17 mouse cellular contexts compared by ENCODE assay signal in genomic region chr13:64421952-64422606, GRCm38 (mm10). TPM values are rescaled to one million over a fixed set of nuclear protein-coding genes. Genes with fewer than 3 reads are reported as not detected.
DNase-seq lines count a peak whose midpoint lies in the region; ATAC-seq and TF ChIP-seq lines count a peak whose summit lies in the region.
"Had no signal": no experiment of that assay in that cellular context is flagged by ENCODE, and none has a peak within 500 bp of the region (broad histone marks: within the 10 kb centered on the region; RNA-seq: fewer than 3 reads in every experiment).

No protein-coding gene starts in this region.

- no peak overlapping the region for H3K4me3 ChIP-seq in kidney, postnatal 0 days (replicated peaks; ENCODE audit: low read depth, low read length)
- no peak overlapping the region for H3K4me3 ChIP-seq in C2C12 (ENCODE audit: insufficient read depth, poor library complexity, severe bottlenecking)
- no peak overlapping the region for H3K4me3 ChIP-seq in stomach, embryonic 15.5 days (replicated peaks)
- no peak overlapping the region for H3K4me3 ChIP-seq in forebrain, embryonic 16.5 days (replicated peaks; ENCODE audit: low read length)
- H3K4me3 ChIP-seq: embryonic facial prominence, embryonic 13.5 days; forebrain, embryonic 12.5 days; limb, embryonic 10.5 days; liver, embryonic 15.5 days had no signal

- no peaks in the 10 kb centered on the region for H3K4me1 ChIP-seq in kidney, postnatal 0 days (replicated peaks; ENCODE audit: insufficient read depth, low read length)
- 0 out of 2 replicates have a peak, but pooled peaks cover 4% of the 10 kb centered on the region for H3K4me1 ChIP-seq in stomach, embryonic 15.5 days
- no peaks in the 10 kb centered on the region for H3K4me1 ChIP-seq in forebrain, embryonic 16.5 days (replicated peaks; ENCODE audit: control insufficient read depth, insufficient read depth, low read length)
- H3K4me1 ChIP-seq: embryonic facial prominence, embryonic 13.5 days; forebrain, embryonic 12.5 days; limb, embryonic 10.5 days had no signal

- no peaks in the 10 kb centered on the region for H3K36me3 ChIP-seq in kidney, postnatal 0 days (ENCODE audit: insufficient read depth, low read length)
- H3K36me3 ChIP-seq in C2C12 (ENCODE audit: control insufficient read depth, insufficient read depth): no peaks in the 10 kb centered on the region
- H3K36me3 ChIP-seq in stomach, embryonic 15.5 days: no peaks in the 10 kb centered on the region
- H3K36me3 ChIP-seq in forebrain, embryonic 16.5 days (ENCODE audit: control insufficient read depth, insufficient read depth): no peaks in the 10 kb centered on the region
- H3K36me3 ChIP-seq: embryonic facial prominence, embryonic 13.5 days; forebrain, embryonic 12.5 days; limb, embryonic 10.5 days; liver, embryonic 15.5 days had no signal

- no peak for ATAC-seq in kidney, postnatal 0 days (replicated peaks; ENCODE audit: low FRiP score, low read depth)
- no peak for ATAC-seq in stomach, embryonic 15.5 days (ENCODE audit: insufficient read depth, low FRiP score, low read depth)
- no peak for ATAC-seq in activated CD4-positive, CD25-positive, alpha-beta regulatory T cell, adult 4 months
- ATAC-seq in forebrain, embryonic 16.5 days: no peak

- no peaks in the 10 kb centered on the region for H3K27me3 ChIP-seq in kidney, postnatal 0 days (ENCODE audit: insufficient read depth, low read length)
- no peaks in the 10 kb centered on the region for H3K27me3 ChIP-seq in C2C12 (ENCODE audit: control insufficient read depth, insufficient read depth, insufficient read length)
- no peaks in the 10 kb centered on the region for H3K27me3 ChIP-seq in stomach, embryonic 15.5 days (replicated peaks)
- H3K27me3 ChIP-seq in forebrain, embryonic 16.5 days (replicated peaks; ENCODE audit: control insufficient read depth, insufficient read depth, low read length): no peaks in the 10 kb centered on the region
- H3K27me3 ChIP-seq: embryonic facial prominence, embryonic 13.5 days; forebrain, embryonic 12.5 days; liver, embryonic 15.5 days had no signal

- WGBS in kidney, postnatal 0 days: 63% methylated on average over 7 of the region's 7 CpGs
- WGBS in stomach, embryonic 15.5 days: 72% methylated on average over 7 of the region's 7 CpGs
- 92% methylated on average over 7 of the region's 7 CpGs for WGBS in forebrain, embryonic 16.5 days

- no peak overlapping the region for H3ac ChIP-seq in C2C12 (ENCODE audit: control insufficient read depth, insufficient read length, low read depth)

- H3K79me2 ChIP-seq in C2C12 (ENCODE audit: control insufficient read depth, insufficient read depth): no peaks in the 10 kb centered on the region

- no peaks in the 10 kb centered on the region for H3K9me3 ChIP-seq in kidney, postnatal 0 days (replicated peaks; ENCODE audit: low read length)
- H3K9me3 ChIP-seq in stomach, embryonic 15.5 days: no peaks in the 10 kb centered on the region
- no peaks in the 10 kb centered on the region for H3K9me3 ChIP-seq in forebrain, embryonic 16.5 days (ENCODE audit: control insufficient read depth, low read length)
- H3K9me3 ChIP-seq: embryonic facial prominence, embryonic 13.5 days; forebrain, embryonic 12.5 days; limb, embryonic 10.5 days; liver, embryonic 15.5 days had no signal

- TF ChIP-seq CTCF in kidney, postnatal 0 days (IDR thresholded peaks at IDR 0.05; ENCODE audit: low read depth): no peak
- TF ChIP-seq CTCF in C2C12 (IDR thresholded peaks at IDR 0.05; ENCODE audit: control insufficient read depth, insufficient read depth, insufficient read length): no peak

- H3K9ac ChIP-seq in kidney, postnatal 0 days (ENCODE audit: low read depth, low read length): no peak overlapping the region
- no peak overlapping the region for H3K9ac ChIP-seq in stomach, embryonic 15.5 days
- H3K9ac ChIP-seq in forebrain, embryonic 16.5 days (replicated peaks; ENCODE audit: low read depth, low read length): no peak overlapping the region
- H3K9ac ChIP-seq: embryonic facial prominence, embryonic 13.5 days; forebrain, embryonic 12.5 days; liver, embryonic 15.5 days had no signal

- no peak overlapping the region for H3K4me2 ChIP-seq in kidney, postnatal 0 days (ENCODE audit: low read length)
- H3K4me2 ChIP-seq in stomach, embryonic 15.5 days: no peak overlapping the region
- no peak overlapping the region for H3K4me2 ChIP-seq in forebrain, embryonic 16.5 days (ENCODE audit: low read length)
- H3K4me2 ChIP-seq: embryonic facial prominence, embryonic 13.5 days; forebrain, embryonic 12.5 days; liver, embryonic 15.5 days had no signal

- H3K27ac ChIP-seq in kidney, postnatal 0 days: peak overlapping the region; percentile 47; the same call in 1 of the 2 replicates
- 0 out of 2 replicates have a peak overlapping the region, but pooled peaks have one; percentile 35 for H3K27ac ChIP-seq in stomach, embryonic 15.5 days
- no peak overlapping the region for H3K27ac ChIP-seq in forebrain, embryonic 16.5 days (ENCODE audit: low read length)
- H3K27ac ChIP-seq: embryonic facial prominence, embryonic 13.5 days; forebrain, embryonic 12.5 days; limb, embryonic 10.5 days; liver, embryonic 15.5 days had no signal

- H3K79me3 ChIP-seq in C2C12 (ENCODE audit: low read depth): no peaks in the 10 kb centered on the region

- DNase-seq in kidney, postnatal 0 days (ENCODE audit: low spot score): no peak
- DNase-seq in kidney, adult 11 months: no peak
- peak; percentile 20 for DNase-seq in R1 (ENCODE audit: low read depth, low spot score)
- DNase-seq: adrenal gland, postnatal 25 days; gastrocnemius, postnatal 10 days; heart, postnatal 36 days; kidney, postnatal 25 days; layer of hippocampus, postnatal 36 days; right cerebral cortex, adult 18-20 months had no signal

TF ChIP-seq in C2C12, 6 proteins besides CTCF, POLR2A, EP300 and RAD21:
- peak; percentile 85 for TF ChIP-seq MAX (IDR thresholded peaks at IDR 0.05)
- no peak for TF ChIP-seq MYOG (IDR thresholded peaks at IDR 0.05; ENCODE audit: control insufficient read depth, extremely low read depth, insufficient read length)
- peak; percentile 91 for TF ChIP-seq CEBPB (IDR thresholded peaks at IDR 0.05; ENCODE audit: low read depth)
- TF ChIP-seq FOSL1 (IDR thresholded peaks at IDR 0.05; ENCODE audit: insufficient read depth, low read length, poor library complexity, severe bottlenecking): peak; percentile 71
- TF ChIP-seq MYOD1 (IDR thresholded peaks at IDR 0.05; ENCODE audit: control insufficient read depth, insufficient read length, low read depth): peak; percentile 38
- peak; percentile 61 for TF ChIP-seq USF1 (IDR thresholded peaks at IDR 0.05; ENCODE audit: low read depth)
TF ChIP-seq in C2C12: peak in this region for 5.

RNA-seq across cellular contexts. Expression of gene Cdk20, which starts 10.0 kb away (rescaled TPM):
- polyA plus RNA-seq in kidney, postnatal 0 days (2015; fragmentation: Nextera tagmentation; extraction: Ambion mirVana): 6.6 and 8.1 TPM in 2 replicates
- polyA plus RNA-seq in C2C12 (2012; fragmentation: generic; extraction: Trizol): 6.7 TPM
- 9.0 and 10.2 TPM in 2 replicates for polyA plus RNA-seq in stomach, embryonic 15.5 days (2015; fragmentation: Nextera tagmentation; extraction: Ambion mirVana)
- polyA plus RNA-seq in activated CD4-positive, CD25-positive, alpha-beta regulatory T cell, adult 4 months (2017; shearing (Covaris generic)): 1 to 10 TPM; 3.7 to 3.8 TPM
- polyA plus RNA-seq in forebrain, embryonic 16.5 days (2015; fragmentation: Nextera tagmentation; extraction: Ambion mirVana): 32.6 and 33.1 TPM in 2 replicates

RNA-seq across cellular contexts. Expression of gene Ctsl, which starts 51.4 kb away (rescaled TPM):
- 482 and 514 TPM in 2 replicates for polyA plus RNA-seq in kidney, postnatal 0 days (2015; fragmentation: Nextera tagmentation; extraction: Ambion mirVana)
- 462 TPM for polyA plus RNA-seq in C2C12 (2012; fragmentation: generic; extraction: Trizol)
- polyA plus RNA-seq in stomach, embryonic 15.5 days (2015; fragmentation: Nextera tagmentation; extraction: Ambion mirVana): 221 and 248 TPM in 2 replicates
- polyA plus RNA-seq in activated CD4-positive, CD25-positive, alpha-beta regulatory T cell, adult 4 months (2017; shearing (Covaris generic)): 1 to 10 TPM; 3.8 to 4.2 TPM
- 114 and 117 TPM in 2 replicates for polyA plus RNA-seq in forebrain, embryonic 16.5 days (2015; fragmentation: Nextera tagmentation; extraction: Ambion mirVana)

Comparison
In these comparisons a context has a peak if more than half of its experiments do, and no peak if none do; other contexts are left out.
1. RNA of gene Ctsl, which starts 51.4 kb away (polyA plus RNA-seq): 482 to 514 TPM in kidney, postnatal 0 days, 462 TPM in C2C12 (single experiment), 221 to 248 TPM in stomach, embryonic 15.5 days and 114 to 117 TPM in forebrain, embryonic 16.5 days; 3.8 to 4.2 TPM in activated CD4-positive, CD25-positive, alpha-beta regulatory T cell, adult 4 months; every median in the first group is over 10 times any median in the second.